ENCODE assay signal across 8 mouse cellular contexts in genomic region chr4:141598199-141598893, GRCm38 (mm10). TPM values are rescaled to one million over a fixed set of nuclear protein-coding genes. Genes with fewer than 3 reads are reported as not detected.
DNase-seq lines count a peak whose midpoint lies in the region; ATAC-seq and TF ChIP-seq lines count a peak whose summit lies in the region.

No protein-coding gene starts in this region.

- WGBS in liver, embryonic 12.5 days (ENCODE audit: insufficient replicate concordance): 1% methylated on average over 19 of the region's 19 CpGs
- WGBS in neural tube, embryonic 13.5 days: 3% methylated on average over 19 of the region's 19 CpGs

- H3K27ac ChIP-seq in testis, adult 2 months (ENCODE audit: control insufficient read depth, insufficient read depth, low read depth, low read length): peak overlapping the region; percentile 10; the same call in 1 of the 2 replicates
- H3K27ac ChIP-seq in liver, embryonic 12.5 days: 0 out of 2 replicates have a peak overlapping the region, but pooled peaks have one; percentile 4
- H3K27ac ChIP-seq in neural tube, embryonic 13.5 days (replicated peaks): peak overlapping the region; percentile 62

- no peak for TF ChIP-seq POLR2A in testis, adult 2 months (IDR thresholded peaks at IDR 0.05; ENCODE audit: control insufficient read depth, low read depth, low read length)

- H3K9ac ChIP-seq in liver, embryonic 12.5 days: no peak overlapping the region
- H3K9ac ChIP-seq in neural tube, embryonic 13.5 days: peak overlapping the region; percentile 74

- H3K9me3 ChIP-seq in liver, embryonic 12.5 days (replicated peaks): no peaks in the 10 kb centered on the region
- no peaks in the 10 kb centered on the region for H3K9me3 ChIP-seq in neural tube, embryonic 13.5 days

- peak overlapping the region; percentile 63 for H3K4me2 ChIP-seq in liver, embryonic 12.5 days
- peak overlapping the region; percentile 83 for H3K4me2 ChIP-seq in neural tube, embryonic 13.5 days

- H3K4me1 ChIP-seq in testis, adult 2 months (ENCODE audit: control insufficient read depth, insufficient read depth, low read length): peaks cover 10% of the 10 kb centered on the region
- peaks cover 15% of the 10 kb centered on the region for H3K4me1 ChIP-seq in liver, embryonic 12.5 days
- H3K4me1 ChIP-seq in neural tube, embryonic 13.5 days (replicated peaks): peaks cover 30% of the 10 kb centered on the region

- peaks cover 4% of the 10 kb centered on the region for H3K27me3 ChIP-seq in testis, adult 2 months (ENCODE audit: control insufficient read depth, insufficient read depth, low read length)
- peaks cover 72% of the 10 kb centered on the region for H3K27me3 ChIP-seq in liver, embryonic 12.5 days (replicated peaks)
- peaks cover 18% of the 10 kb centered on the region for H3K27me3 ChIP-seq in neural tube, embryonic 13.5 days

- no peak for TF ChIP-seq CTCF in testis, adult 2 months (IDR thresholded peaks at IDR 0.05; ENCODE audit: control insufficient read depth, insufficient read depth, insufficient replicate concordance, low read depth, low read length)

- H3K36me3 ChIP-seq in testis, adult 2 months (ENCODE audit: control insufficient read depth, insufficient read depth, low read length): no peaks in the 10 kb centered on the region
- 0 out of 2 replicates have a peak, but pooled peaks cover 4% of the 10 kb centered on the region for H3K36me3 ChIP-seq in liver, embryonic 12.5 days
- H3K36me3 ChIP-seq in neural tube, embryonic 13.5 days: peaks cover 13% of the 10 kb centered on the region; the same call in 1 of the 2 replicates

- H3K4me3 ChIP-seq in testis, adult 2 months (ENCODE audit: control insufficient read depth, low read depth, low read length): no peak overlapping the region; the same call in 1 of the 2 replicates
- H3K4me3 ChIP-seq in liver, embryonic 12.5 days: peak overlapping the region; percentile 44
- H3K4me3 ChIP-seq in neural tube, embryonic 13.5 days: peak overlapping the region; percentile 58

- no peak; the same call in 1 of the 2 replicates for ATAC-seq in liver, embryonic 12.5 days
- ATAC-seq in neural tube, embryonic 13.5 days (ENCODE audit: low read depth): no peak

- no peak for DNase-seq in testis, postnatal 14 days (ENCODE audit: low spot score)
- DNase-seq in heart, postnatal 36 days: peak; percentile 42 to 59
- no peak for DNase-seq in adrenal gland, adult 8-10 months
- DNase-seq in cerebellum, adult 18-20 months: no peak
- DNase-seq in cerebellum, adult 11 months: no peak

- intact Hi-C loops in heart, postnatal 36 days (cut with DNase I): no loop called here

RNA-seq across cellular contexts. Expression of gene Fblim1, which starts 7.5 kb away (rescaled TPM):
- polyA plus RNA-seq in testis, adult 2 months (2012; rRNA removed): 3.1 and 4.4 TPM in 2 replicates
- total RNA-seq in heart, postnatal 36 days (2021): 100 to 1,000 TPM; 231 to 294 TPM
- 4.0 and 5.3 TPM in 2 replicates for polyA plus RNA-seq in liver, embryonic 12.5 days (2016; fragmentation: Nextera tagmentation; extraction: Ambion mirVana)
- polyA plus RNA-seq in neural tube, embryonic 13.5 days (2015; fragmentation: Nextera tagmentation; extraction: Ambion mirVana): 32.1 and 36.6 TPM in 2 replicates
- total RNA-seq in adrenal gland, adult 8-10 months (2022): 10 to 100 TPM; 10.2 to 21.0 (median 17.6) TPM

RNA-seq across cellular contexts. Expression of gene Tmem82, which starts 20.1 kb away (rescaled TPM):
- polyA plus RNA-seq in testis, adult 2 months (2012; rRNA removed): 3.5 and 3.9 TPM in 2 replicates
- total RNA-seq in heart, postnatal 36 days (2021): 10 to 100 TPM; 26.1 to 29.2 TPM
- 3.2 and 3.6 TPM in 2 replicates for polyA plus RNA-seq in liver, embryonic 12.5 days (2016; fragmentation: Nextera tagmentation; extraction: Ambion mirVana)
- polyA plus RNA-seq in neural tube, embryonic 13.5 days (2015; fragmentation: Nextera tagmentation; extraction: Ambion mirVana): 0.31 TPM in 1 of 2 replicates, not detected in the other
- total RNA-seq in adrenal gland, adult 8-10 months (2022): 1 to 10 TPM; 1.1 to 2.7 (median 2.1) TPM

RNA-seq across cellular contexts. Expression of gene Slc25a34, which starts 25.3 kb away (rescaled TPM):
- polyA plus RNA-seq in testis, adult 2 months (2012; rRNA removed): 2.2 and 2.9 TPM in 2 replicates
- total RNA-seq in heart, postnatal 36 days (2021): 100 to 1,000 TPM; 160 to 170 TPM
- not detected in 2 replicates for polyA plus RNA-seq in liver, embryonic 12.5 days (2016; fragmentation: Nextera tagmentation; extraction: Ambion mirVana)
- 0.11 TPM in 1 of 2 replicates, not detected in the other for polyA plus RNA-seq in neural tube, embryonic 13.5 days (2015; fragmentation: Nextera tagmentation; extraction: Ambion mirVana)
- total RNA-seq in adrenal gland, adult 8-10 months (2022): 1 to 10 TPM; 1.3 to 5.1 (median 2.6) TPM

RNA-seq across cellular contexts. Expression of gene Spen, which starts 59.9 kb away (rescaled TPM):
- 16.9 and 20.1 TPM in 2 replicates for polyA plus RNA-seq in testis, adult 2 months (2012; rRNA removed)
- 10 to 100 TPM; 31.1 to 32.4 TPM for total RNA-seq in heart, postnatal 36 days (2021)
- polyA plus RNA-seq in liver, embryonic 12.5 days (2016; fragmentation: Nextera tagmentation; extraction: Ambion mirVana): 9.1 and 9.2 TPM in 2 replicates
- polyA plus RNA-seq in neural tube, embryonic 13.5 days (2015; fragmentation: Nextera tagmentation; extraction: Ambion mirVana): 13.8 and 19.5 TPM in 2 replicates
- 10 to 100 TPM; 53.0 to 94.3 (median 63.4) TPM for total RNA-seq in adrenal gland, adult 8-10 months (2022)

Comparison
In these comparisons a context has a peak if more than half of its experiments do, and no peak if none do; other contexts are left out.
1. H3K27ac ChIP-seq: peak in every context shown above with its lines; median percentile 62 in neural tube, embryonic 13.5 days; 10 in testis, adult 2 months; 4 in liver, embryonic 12.5 days.
2. DNase-seq: peak in heart, postnatal 36 days (2 of 2); none in testis, postnatal 14 days (single experiment), adrenal gland, adult 8-10 months (single experiment), cerebellum, adult 18-20 months (0 of 2) and cerebellum, adult 11 months (single experiment).